Mouse (Mus musculus): ENCODE results near the gene Gm10300. TPM values are rescaled to one million over a fixed set of nuclear protein-coding genes. Genes with fewer than 3 reads are reported as not detected.

The Gm10300 gene
- polyA plus RNA-seq, 1 experiment, result 0.23 TPM

- peaks cover under 1% of the 10 kb centered on the region; the same call in 1 of the 2 replicates for H3K4me1 ChIP-seq
- peaks cover 63% of the 10 kb centered on the region for H3K27me3 ChIP-seq (replicated peaks)
- TF ChIP-seq FLI1 (IDR thresholded peaks at IDR 0.05; ENCODE audit: low read length), result no peak
- no peak for TF ChIP-seq GATA1 (IDR thresholded peaks at IDR 0.05; ENCODE audit: borderline replicate concordance, low read length)
- no peaks in the 10 kb centered on the region for H3K36me3 ChIP-seq (replicated peaks; ENCODE audit: low read length)
- no peak overlapping the region for H3K4me3 ChIP-seq (replicated peaks)
- H3K9me3 ChIP-seq, result peaks cover 8% of the 10 kb centered on the region
Measured at GRCm38 (mm10) chr4:132101152-132101551, 26.7 kb downstream of the Gm10300 start.

GRCm38 (mm10) chr4:132108221-132108620, 33.7 kb downstream of the Gm10300 start:
- Histone ChIP-seq H3K27me3 (replicated peaks) (peaks cover 71% of the 10 kb centered on the region), H3K36me3 (replicated peaks; ENCODE audit: low read length) (no peaks in the 10 kb centered on the region), H3K4me1 (peaks cover 4% of the 10 kb centered on the region; the same call in 1 of the 2 replicates), H3K4me3 (replicated peaks) (no peak overlapping the region), H3K9me3 (no peaks in the 10 kb centered on the region)
- TF ChIP-seq FLI1 (IDR thresholded peaks at IDR 0.05; ENCODE audit: low read length) (no peak), GATA1 (IDR thresholded peaks at IDR 0.05; ENCODE audit: borderline replicate concordance, low read length) (no peak)

GRCm38 (mm10) chr4:132111227-132111626, 36.7 kb downstream of the Gm10300 start:
- peaks cover 10% of the 10 kb centered on the region; the same call in 1 of the 2 replicates for H3K4me1 ChIP-seq
- no peaks in the 10 kb centered on the region for H3K36me3 ChIP-seq (replicated peaks; ENCODE audit: low read length)
- H3K9me3 ChIP-seq, result no peaks in the 10 kb centered on the region
- no peak overlapping the region for H3K4me3 ChIP-seq (replicated peaks)
- TF ChIP-seq GATA1 (IDR thresholded peaks at IDR 0.05; ENCODE audit: borderline replicate concordance, low read length), result no peak
- no peak for TF ChIP-seq FLI1 (IDR thresholded peaks at IDR 0.05; ENCODE audit: low read length)
- H3K27me3 ChIP-seq (replicated peaks), result peaks cover 87% of the 10 kb centered on the region

GRCm38 (mm10) chr4:132113411-132114095, 39.1 kb downstream of the Gm10300 start:
- Histone ChIP-seq H3K36me3 (replicated peaks; ENCODE audit: low read length) (no peaks in the 10 kb centered on the region), H3K4me1 (peaks cover 10% of the 10 kb centered on the region; the same call in 1 of the 2 replicates), H3K9me3 (no peaks in the 10 kb centered on the region), H3K4me3 (replicated peaks) (peak overlapping the region; percentile 79), H3K27me3 (replicated peaks) (peaks cover 91% of the 10 kb centered on the region)
- TF ChIP-seq GATA1 (IDR thresholded peaks at IDR 0.05; ENCODE audit: borderline replicate concordance, low read length), result no peak
- no peak for TF ChIP-seq FLI1 (IDR thresholded peaks at IDR 0.05; ENCODE audit: low read length)

- Histone ChIP-seq H3K9me3 (no peaks in the 10 kb centered on the region), H3K27me3 (replicated peaks) (peaks cover 85% of the 10 kb centered on the region), H3K36me3 (replicated peaks; ENCODE audit: low read length) (no peaks in the 10 kb centered on the region), H3K4me3 (replicated peaks) (no peak overlapping the region), H3K4me1 (peaks cover 10% of the 10 kb centered on the region; the same call in 1 of the 2 replicates)
- no peak for TF ChIP-seq GATA1 (IDR thresholded peaks at IDR 0.05; ENCODE audit: borderline replicate concordance, low read length)
- no peak for TF ChIP-seq FLI1 (IDR thresholded peaks at IDR 0.05; ENCODE audit: low read length)
Measured at GRCm38 (mm10) chr4:132116315-132116714, 41.8 kb downstream of the Gm10300 start.

GRCm38 (mm10) chr4:132119566-132119965, 45.1 kb downstream of the Gm10300 start:
- peaks cover 72% of the 10 kb centered on the region for H3K27me3 ChIP-seq (replicated peaks)
- no peak for TF ChIP-seq FLI1 (IDR thresholded peaks at IDR 0.05; ENCODE audit: low read length)

GRCm38 (mm10) chr4:132121674-132122073, 47.2 kb downstream of the Gm10300 start:
- peaks cover 63% of the 10 kb centered on the region for H3K27me3 ChIP-seq (replicated peaks)
- no peak for TF ChIP-seq GATA1 (IDR thresholded peaks at IDR 0.05; ENCODE audit: borderline replicate concordance, low read length)
- no peak for TF ChIP-seq FLI1 (IDR thresholded peaks at IDR 0.05; ENCODE audit: low read length)
- H3K4me3 ChIP-seq (replicated peaks), result no peak overlapping the region
- no peaks in the 10 kb centered on the region for H3K36me3 ChIP-seq (replicated peaks; ENCODE audit: low read length)
- no peaks in the 10 kb centered on the region for H3K9me3 ChIP-seq
- no peaks in the 10 kb centered on the region for H3K4me1 ChIP-seq

More at GRCm38 (mm10) chr4:132119566-132119965, 45.1 kb downstream of the Gm10300 start:
- Histone ChIP-seq H3K4me3 (replicated peaks) (no peak overlapping the region), H3K9me3 (no peaks in the 10 kb centered on the region), H3K36me3 (replicated peaks; ENCODE audit: low read length) (no peaks in the 10 kb centered on the region), H3K4me1 (no peaks in the 10 kb centered on the region)

GRCm38 (mm10) chr4:132123166-132123565, 48.7 kb downstream of the Gm10300 start:
- no peak for TF ChIP-seq GATA1 (IDR thresholded peaks at IDR 0.05; ENCODE audit: borderline replicate concordance, low read length)
- TF ChIP-seq FLI1 (IDR thresholded peaks at IDR 0.05; ENCODE audit: low read length), result no peak
- H3K27me3 ChIP-seq (replicated peaks), result peaks cover 60% of the 10 kb centered on the region

More at GRCm38 (mm10) chr4:132123166-132123565, 48.7 kb downstream of the Gm10300 start:
- no peaks in the 10 kb centered on the region for H3K9me3 ChIP-seq
- H3K4me3 ChIP-seq (replicated peaks), result no peak overlapping the region
- no peaks in the 10 kb centered on the region for H3K36me3 ChIP-seq (replicated peaks; ENCODE audit: low read length)
- H3K4me1 ChIP-seq, result no peaks in the 10 kb centered on the region

Other genes with a start within 250 kb of the Gm10300 start
- 0.07 and 0.39 TPM in 2 replicates for gene Ptpru, start 236.4 kb upstream of the Gm10300 start, polyA plus RNA-seq (2012; ENCODE audit: insufficient read depth, low replicate concordance)
- gene Mecr, start 231.2 kb upstream of the Gm10300 start, polyA plus RNA-seq (2012; ENCODE audit: insufficient read depth, low replicate concordance), result 8.8 and 15.2 TPM in 2 replicates
- 53.8 and 135 TPM in 2 replicates for gene Srsf4, start 201.1 kb upstream of the Gm10300 start, polyA plus RNA-seq (2012; ENCODE audit: insufficient read depth, low replicate concordance)
- gene Tmem200b, start 152.9 kb upstream of the Gm10300 start, polyA plus RNA-seq (2012; ENCODE audit: insufficient read depth, low replicate concordance), result not detected in 2 replicates
- 90.5 and 122 TPM in 2 replicates for gene Epb41, start 624 bp downstream of the Gm10300 start, polyA plus RNA-seq (2012; ENCODE audit: insufficient read depth, low replicate concordance)
- not detected in 2 replicates for gene Oprd1, start 69.8 kb downstream of the Gm10300 start, polyA plus RNA-seq (2012; ENCODE audit: insufficient read depth, low replicate concordance)
- 15.8 and 21.1 TPM in 2 replicates for gene Ythdf2, start 137.6 kb downstream of the Gm10300 start, polyA plus RNA-seq (2012; ENCODE audit: insufficient read depth, low replicate concordance)
- gene Gmeb1, start 186.9 kb downstream of the Gm10300 start, polyA plus RNA-seq (2012; ENCODE audit: insufficient read depth, low replicate concordance), result 7.9 and 9.0 TPM in 2 replicates
- 0.87 and 14.0 TPM in 2 replicates for gene Taf12, start 199.7 kb downstream of the Gm10300 start, polyA plus RNA-seq (2012; ENCODE audit: insufficient read depth, low replicate concordance)
- not detected in 2 replicates for gene Rab42, start 228.7 kb downstream of the Gm10300 start, polyA plus RNA-seq (2012; ENCODE audit: insufficient read depth, low replicate concordance)